Mouse (Mus musculus) heart, adult 2 months (tissue): ENCODE data around the gene Dnal1.

Experiments used
- CTCF ChIP-seq: fragments of 200-600 bp; IDR thresholded peaks from 2 replicates; pipeline ENCODE4 v1.8.1; 2022; ENCODE audit warnings: antibody characterized with exemption, mild to moderate bottlenecking, moderate library complexity
- POLR2A ChIP-seq: fragments of 200-500 bp; IDR thresholded peaks from 2 replicates; pipeline ENCODE4 v1.6.1; 2011; ENCODE audit warnings: mild to moderate bottlenecking, low read depth, low read length, control low read depth; ENCODE audit not compliant: insufficient read depth

GRCm38 (mm10) chr12:84099605-84100004 is 14.6 kb upstream of the Dnal1 start:
- TF ChIP-seq POLR2A = no peak
- TF ChIP-seq CTCF = no peak
